Mouse (Mus musculus) A20 (cell line): Measurements from ENCODE around the gene Plcg2.
A peak's percentile ranks its signal among the peaks of the same experiment; 100 is the strongest.

Source experiments
- DNase-seq: peaks from one replicate; pipeline ENCODE4 v3.0.0-alpha.2; 2011; ENCODE audit warnings: low read depth, low spot score

Plcg2 gene

GRCm38 (mm10) chr8:117547945-117548344, 49.9 kb downstream of the Plcg2 start:
- peak; percentile 76 for DNase-seq

GRCm38 (mm10) chr8:117548453-117548852, 50.4 kb downstream of the Plcg2 start:
- DNase-seq, result peak; percentile 30

DNA sequence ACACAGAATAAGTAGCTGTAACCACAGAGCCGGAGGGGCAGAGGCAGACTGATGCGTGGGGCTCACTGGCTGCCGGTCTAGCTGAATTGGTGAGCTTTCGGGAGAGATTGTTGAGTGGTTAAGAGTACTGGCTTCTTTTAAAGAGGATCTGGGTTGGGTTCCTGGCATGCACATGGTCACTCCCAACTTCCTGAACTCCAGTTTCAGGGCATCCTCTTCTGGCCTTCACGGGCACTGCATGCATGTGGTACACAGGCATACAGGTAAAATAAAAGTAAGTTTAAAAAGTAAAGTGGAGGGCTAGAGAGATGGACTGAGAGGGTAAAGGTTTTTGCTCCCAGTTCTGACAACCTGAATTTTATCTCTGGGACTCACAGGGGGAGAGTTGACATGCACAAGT, 52.4 kb downstream of the Plcg2 start:
- DNase-seq, result no peak

- no peak for DNase-seq
Measured at GRCm38 (mm10) chr8:117561014-117561413, 62.9 kb downstream of the Plcg2 start.

DNA sequence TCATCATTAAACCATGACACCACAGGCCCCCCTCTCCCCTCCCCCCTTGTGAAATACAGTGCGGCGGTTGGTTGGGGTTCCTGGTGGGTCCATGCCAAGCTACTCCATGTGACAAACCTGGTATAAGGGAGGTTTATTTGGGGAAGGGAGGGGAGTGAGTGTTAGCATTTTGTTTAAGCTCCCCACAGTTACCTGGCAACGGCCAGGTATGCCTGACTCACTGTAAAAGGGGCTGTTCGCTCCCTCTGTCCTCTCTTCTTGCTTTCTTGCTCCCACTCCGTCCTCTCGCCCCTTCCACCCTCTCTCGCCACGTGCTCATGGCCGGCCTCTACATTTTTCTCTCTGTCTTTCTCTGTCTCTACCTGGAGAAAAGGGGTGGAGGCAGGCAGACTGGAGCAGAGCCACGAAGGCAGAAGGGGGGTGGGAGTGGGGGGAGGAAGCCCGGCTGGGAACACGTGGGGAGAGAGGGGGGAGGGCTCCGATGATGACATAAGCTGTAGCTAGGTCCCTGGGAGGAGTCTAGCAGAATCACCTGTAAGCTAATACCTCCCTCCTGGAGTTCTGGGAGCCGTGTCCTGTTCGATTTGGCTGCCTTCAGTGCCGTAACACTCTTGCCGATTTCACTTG, 63.8 kb downstream of the Plcg2 start:
- no peak for DNase-seq

GRCm38 (mm10) chr8:117562445-117563014, 64.4 kb downstream of the Plcg2 start:
- no peak for DNase-seq

- DNase-seq, result peak; percentile 40
Measured at GRCm38 (mm10) chr8:117569409-117569808, 71.3 kb downstream of the Plcg2 start.

GRCm38 (mm10) chr8:117576291-117576785, 78.2 kb downstream of the Plcg2 start:
- no peak for DNase-seq

DNA sequence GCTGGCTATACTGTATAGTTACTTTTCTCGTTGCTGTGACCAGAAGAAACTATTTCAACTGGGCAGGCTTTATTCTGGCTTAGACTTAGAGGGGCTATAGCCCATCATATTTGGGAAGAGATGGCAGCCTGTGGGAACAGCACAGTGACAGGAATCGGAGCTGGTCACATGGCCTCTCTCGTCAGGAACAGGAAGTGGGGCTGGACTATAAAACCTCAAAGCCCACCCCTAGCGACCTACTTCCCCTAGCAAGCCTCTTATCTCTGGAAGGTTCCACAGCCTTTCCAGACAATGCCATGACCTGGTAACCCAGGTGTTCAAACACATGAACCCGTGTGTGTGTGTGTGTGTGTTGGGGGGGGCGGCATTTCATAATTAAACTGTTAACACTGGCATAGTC, 79.0 kb downstream of the Plcg2 start:
- no peak for DNase-seq

DNA sequence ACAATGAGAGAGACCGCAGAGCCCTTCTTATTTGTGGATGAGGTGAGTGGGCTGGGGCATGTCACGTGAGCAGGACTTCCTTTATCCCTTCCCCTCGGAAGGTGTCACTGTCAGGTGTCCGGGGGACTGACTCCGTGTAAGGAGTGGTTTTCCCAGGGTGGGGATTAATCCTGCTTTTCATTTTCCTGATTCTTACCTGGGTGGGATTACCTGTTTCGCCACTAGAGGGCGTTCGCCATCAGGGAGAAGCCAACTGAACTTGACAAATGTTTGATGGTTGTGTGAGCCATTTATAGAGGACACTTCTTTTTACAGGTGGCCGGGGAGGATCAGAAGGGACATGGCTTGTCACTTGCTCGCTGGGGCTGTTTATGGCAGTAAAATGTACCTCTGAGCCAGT, 79.8 kb downstream of the Plcg2 start:
- DNase-seq, result peak; percentile 32

DNA sequence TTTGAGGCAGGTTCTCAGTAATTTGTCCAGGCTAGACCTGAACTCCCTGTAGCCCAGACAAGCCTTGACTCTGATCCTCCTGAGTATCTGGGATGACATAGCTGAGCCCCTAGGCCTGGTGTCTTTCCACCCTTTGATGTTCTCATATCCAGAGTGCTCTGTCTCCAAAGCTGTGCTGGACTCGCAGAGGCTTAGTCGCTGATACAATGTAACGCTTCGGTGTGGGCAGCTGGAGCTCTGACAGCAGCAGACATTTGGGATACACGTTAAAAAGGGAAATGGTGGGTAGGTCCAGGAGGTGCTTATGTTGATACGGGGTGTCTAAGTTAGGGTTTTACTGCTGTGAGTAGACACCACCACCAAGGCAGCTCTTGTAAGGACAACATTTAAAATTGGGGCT, 80.8 kb downstream of the Plcg2 start:
- no peak for DNase-seq

DNA sequence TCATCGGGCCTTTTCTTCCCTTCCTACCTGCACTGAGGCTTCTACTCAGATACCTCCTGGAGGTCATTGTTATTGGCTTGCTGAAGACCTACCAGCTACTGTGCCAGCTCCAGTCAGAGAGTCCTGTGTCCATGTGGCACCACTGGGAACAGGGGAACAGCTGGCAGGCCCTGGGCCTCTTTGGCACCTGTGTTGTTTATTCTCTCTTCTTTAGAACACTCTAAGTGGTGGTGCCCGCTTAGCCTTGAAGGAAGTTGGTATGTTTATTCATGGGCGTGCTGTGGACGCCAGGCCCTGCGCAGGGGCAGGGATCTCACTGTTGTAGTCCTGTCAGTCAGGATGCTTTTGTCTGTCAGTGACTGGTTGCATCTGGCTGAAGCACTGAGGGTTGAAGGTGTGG, 95.8 kb downstream of the Plcg2 start:
- DNase-seq, result no peak

- DNase-seq, result no peak
Measured at GRCm38 (mm10) chr8:117595001-117595400, 96.9 kb downstream of the Plcg2 start.

DNA sequence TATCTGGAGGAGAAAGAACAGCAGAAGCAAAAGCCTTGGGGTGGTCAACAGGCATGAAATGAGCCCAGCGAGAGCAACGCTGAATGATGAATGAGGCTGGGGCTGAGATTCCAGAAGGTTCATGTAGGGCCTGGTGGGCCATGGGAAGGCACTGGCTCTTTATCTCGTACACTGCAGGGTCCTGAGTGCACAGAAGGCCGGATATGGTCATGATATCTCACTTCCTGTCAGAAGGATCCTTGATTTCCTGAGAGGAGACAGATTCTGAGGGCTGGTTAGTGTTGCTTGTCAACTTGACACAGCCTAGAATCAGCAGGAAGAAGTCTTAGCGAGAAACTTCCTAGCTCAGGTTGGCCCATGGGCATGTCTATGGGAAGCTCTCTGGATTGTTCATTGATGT, 98.7 kb downstream of the Plcg2 start:
- DNase-seq, result no peak

DNA sequence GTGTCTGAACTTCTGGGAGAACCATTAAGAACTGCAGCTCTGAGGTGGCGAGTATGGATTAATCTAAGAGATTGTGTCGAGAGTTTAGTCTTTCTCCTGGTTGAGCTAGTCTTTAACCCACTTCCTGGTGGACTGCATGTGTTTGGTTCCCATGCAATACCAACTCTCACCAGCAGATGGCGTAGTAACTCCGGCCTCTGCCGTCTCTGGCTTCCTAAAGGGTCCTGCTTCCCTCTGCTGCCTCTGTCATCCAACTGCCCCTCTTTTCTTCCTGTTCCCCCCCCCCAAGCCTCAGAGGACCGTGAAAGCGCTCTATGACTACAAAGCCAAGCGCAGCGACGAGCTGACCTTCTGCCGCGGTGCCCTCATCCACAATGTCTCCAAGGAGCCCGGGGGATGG, 102.7 kb downstream of the Plcg2 start:
- DNase-seq, result peak; percentile 22

GRCm38 (mm10) chr8:117604101-117604500, 106.0 kb downstream of the Plcg2 start:
- no peak for DNase-seq

DNA sequence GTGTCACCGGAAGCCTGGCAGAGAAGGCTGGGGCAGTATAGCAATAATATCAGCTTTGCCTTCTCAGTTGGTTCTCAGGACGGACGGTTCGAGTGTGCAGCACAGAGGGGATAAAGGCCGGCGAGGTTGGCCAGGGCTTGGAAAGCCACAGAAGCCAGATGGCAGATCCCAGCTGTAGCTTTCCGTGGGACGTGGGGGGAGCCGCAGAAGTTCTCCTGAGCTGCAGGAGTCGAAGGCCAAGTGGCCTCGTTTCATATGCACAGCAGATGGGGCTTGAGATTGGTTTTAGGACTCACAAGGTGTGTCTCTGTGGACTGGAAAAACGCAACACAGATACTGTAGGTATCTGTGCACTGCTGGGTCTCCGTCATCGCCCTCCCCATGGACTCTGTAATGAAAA, 106.6 kb downstream of the Plcg2 start:
- DNase-seq, result no peak

DNA sequence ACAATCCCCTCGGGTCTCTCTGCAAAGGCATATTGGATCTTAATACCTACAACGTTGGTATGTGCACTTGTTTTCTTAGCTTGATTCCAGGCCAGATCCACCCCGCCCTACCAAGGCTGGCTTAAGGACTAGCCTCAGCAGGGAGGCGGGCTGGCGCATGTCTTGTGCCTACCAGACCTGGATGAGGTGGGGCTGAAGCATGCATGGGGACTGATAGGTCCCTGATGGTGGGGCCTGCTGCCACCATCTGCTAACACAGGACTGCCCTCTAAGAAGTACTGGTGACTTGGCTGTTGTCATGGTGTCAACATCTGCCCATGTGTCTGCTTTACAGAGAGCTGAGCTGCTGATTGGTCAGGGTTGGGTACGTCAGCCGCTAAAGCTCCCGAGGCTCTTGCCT, 107.1 kb downstream of the Plcg2 start:
- no peak for DNase-seq

DNA sequence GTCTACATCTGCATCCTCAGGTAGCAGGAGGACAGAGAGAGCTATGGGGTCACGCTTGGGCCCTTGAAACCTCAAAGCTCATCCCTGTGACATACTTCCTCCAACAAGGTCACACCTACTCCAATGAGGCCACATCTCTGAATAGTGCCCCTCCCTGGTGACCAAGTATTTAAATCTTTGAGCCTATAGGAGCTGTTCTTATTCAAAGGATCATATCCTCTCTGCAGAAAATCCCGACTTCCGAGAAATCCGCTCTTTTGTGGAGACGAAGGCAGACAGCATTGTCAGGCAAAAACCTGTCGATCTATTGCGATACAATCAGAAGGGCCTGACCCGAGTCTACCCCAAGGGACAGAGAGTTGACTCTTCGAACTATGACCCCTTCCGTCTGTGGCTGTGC, 112.4 kb downstream of the Plcg2 start:
- DNase-seq, result no peak

GRCm38 (mm10) chr8:117612861-117613260, 114.8 kb downstream of the Plcg2 start:
- no peak for DNase-seq

DNA sequence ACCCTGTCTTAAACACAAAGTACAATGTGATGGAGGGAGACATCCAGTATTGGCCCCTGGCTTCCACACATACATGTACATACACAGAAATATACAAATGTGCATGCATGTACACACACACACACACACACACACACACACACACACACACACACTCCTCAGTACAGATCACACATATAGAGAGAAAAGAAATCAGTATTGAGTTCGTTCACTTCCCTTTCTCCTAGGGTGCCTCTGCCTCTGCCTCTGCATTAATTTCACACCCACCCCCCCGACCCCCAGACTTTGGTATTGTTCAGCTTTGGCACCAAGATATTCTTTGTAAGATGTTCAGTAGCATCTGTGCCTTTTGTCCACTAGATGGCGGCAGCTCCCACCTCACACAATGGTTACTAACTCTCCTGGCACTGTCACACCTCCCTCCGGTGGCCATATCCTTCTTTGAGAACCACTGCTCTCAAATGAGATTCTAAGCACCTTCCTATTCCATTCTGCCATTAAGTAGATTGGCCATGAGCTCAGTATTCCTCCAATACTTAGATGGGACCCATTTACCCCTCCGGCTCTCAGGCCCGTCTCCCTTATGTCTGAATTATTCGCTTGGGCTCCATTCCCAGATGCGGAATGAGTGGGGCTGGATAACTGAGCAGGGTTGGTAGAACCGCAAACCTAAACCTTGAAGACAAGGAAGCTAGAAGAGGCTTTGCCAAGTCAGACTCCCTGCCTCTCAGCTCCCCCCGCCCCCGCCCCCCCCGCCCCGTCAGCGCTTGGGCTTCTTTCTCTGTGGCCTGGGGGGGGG, 128.1 kb downstream of the Plcg2 start:
- peak; percentile 64 for DNase-seq

DNA sequence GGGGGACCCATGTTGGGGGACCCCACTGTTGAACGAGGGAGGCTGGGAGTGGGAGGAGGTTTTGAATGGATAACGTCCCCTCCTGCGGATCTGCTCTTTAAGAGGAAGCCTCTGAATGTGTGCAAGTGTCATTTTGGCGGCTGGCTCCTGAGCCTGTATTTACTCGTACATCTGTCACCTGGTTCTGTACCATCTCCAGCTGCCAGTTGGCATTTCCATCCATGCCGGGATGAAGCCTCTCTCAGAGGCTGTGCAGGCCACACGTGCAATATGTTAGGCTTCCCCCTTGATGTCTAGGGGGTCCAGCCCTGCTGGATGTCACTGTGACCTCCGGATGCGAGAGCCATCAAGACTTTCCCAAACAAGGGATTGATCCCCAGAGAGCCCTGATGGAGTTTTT, 129.0 kb downstream of the Plcg2 start:
- DNase-seq, result no peak

DNA sequence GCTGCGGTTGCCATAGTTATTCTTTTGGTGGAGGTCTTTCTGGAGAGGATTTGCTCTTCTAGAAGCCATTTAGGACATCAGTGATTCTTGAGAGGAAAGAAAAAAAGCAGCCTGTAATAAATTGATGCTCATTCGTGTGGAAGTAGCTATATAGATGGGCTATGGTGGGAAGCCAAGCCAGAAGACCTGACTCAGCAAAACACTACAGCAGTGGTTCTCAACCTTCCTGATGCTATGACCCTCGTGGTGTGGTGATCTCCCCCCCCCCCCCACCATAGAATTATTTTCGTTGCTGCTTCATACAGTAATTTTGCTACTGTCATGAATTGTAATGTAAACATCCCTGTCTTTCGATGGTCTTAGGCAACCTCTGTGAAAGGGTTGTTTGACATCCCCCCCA, 134.4 kb downstream of the Plcg2 start:
- no peak for DNase-seq
